Mouse (Mus musculus): ENCODE measurements around the gene Zfp764.
"Not testable (repeated sequence)": the region's sequence is repeated elsewhere in the genome, so short reads cannot be mapped to it uniquely, and the experiment has no call there.

The Zfp764 gene

DNA sequence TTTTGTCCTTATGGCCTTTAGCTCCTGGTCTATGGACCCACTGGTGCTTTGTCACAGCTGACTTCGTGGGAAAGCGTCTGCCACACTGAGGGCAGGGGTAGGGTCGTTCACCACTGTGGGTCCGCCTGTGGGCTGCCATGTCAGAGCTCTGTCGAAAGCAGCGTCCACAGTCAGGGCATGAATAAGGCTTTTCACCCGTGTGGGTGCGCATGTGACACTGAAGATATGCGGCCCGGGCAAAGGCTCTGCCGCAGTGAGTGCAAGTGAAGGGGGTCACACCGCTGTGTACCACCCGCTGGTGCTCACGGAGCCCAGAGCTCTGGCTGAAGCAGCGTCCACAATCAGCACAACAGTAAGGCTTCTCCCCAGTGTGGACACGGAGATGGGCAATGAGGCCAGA, 15.1 kb downstream of the Zfp764 start:
- no peak for DNase-seq (ENCODE audit: low spot score in 2 of 2)

DNA sequence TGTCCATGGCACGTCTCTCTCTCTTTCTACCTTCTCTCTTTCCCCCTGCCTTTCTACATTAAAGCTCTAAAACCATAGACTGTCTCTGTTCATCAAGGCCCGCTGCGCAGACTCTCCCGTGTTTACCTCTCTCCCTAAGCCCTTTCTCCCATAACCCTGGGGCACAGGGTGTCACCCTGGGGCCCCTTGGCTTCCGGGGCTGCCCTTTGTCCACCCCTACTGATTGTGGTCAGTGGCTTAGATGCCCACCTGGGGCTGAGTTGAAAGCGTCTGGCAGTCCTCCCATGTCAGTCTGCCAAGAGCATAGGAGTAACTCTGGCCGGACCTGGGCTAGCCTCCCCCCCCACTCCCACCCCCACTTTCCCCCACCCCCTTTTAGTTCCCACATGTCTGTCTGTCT, 16.3 kb downstream of the Zfp764 start:
- DNase-seq (ENCODE audit: low spot score in 2 of 2) = no peak

GRCm38 (mm10) chr7:127388201-127388600, 18.4 kb downstream of the Zfp764 start:
- not testable (repeated sequence) for DNase-seq (ENCODE audit: low spot score in 2 of 2)

GRCm38 (mm10) chr7:127386641-127387392, 19.8 kb downstream of the Zfp764 start, which contains the start of gene 9130019O22Rik:
Gene 9130019O22Rik, minus strand, starts transcription at chr7:127387166.
- peak; percentile 77 to 95 for DNase-seq (ENCODE audit: low spot score in 2 of 2)

DNA sequence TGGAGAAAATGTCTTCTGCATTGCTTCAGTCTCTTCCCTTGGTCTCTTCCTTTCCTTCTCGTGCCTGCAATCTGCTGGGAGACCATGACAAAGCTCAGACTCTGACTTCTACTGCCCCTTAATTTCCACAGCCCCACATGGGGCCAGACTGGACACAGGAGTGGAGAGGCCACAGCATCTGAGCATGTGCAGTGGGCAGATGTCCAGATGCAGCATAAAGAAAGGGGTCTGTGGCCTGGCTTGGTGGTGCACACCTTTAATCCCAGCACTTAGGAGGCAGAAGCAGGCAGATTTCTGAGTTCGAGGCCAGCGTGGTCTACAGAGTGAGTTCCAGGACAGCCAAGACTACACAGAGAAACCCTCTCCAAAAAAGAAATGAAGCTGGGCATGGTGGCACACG, 21.1 kb downstream of the Zfp764 start:
- DNase-seq (ENCODE audit: low spot score in 2 of 2) = not testable (repeated sequence)

GRCm38 (mm10) chr7:127378310-127378921, 28.2 kb downstream of the Zfp764 start:
- no peak for DNase-seq (ENCODE audit: low spot score in 2 of 2)

- DNase-seq (ENCODE audit: low spot score in 2 of 2) = peak; percentile 88 to 97
Measured at GRCm38 (mm10) chr7:127375271-127376245, 31.1 kb downstream of the Zfp764 start, which contains the start of gene Zfp747. Gene Zfp747, minus strand, starts transcription at chr7:127376050.

- DNase-seq (ENCODE audit: low spot score in 2 of 2) = not testable (repeated sequence)
Measured at GRCm38 (mm10) chr7:127371870-127372269, 34.8 kb downstream of the Zfp764 start.

DNA sequence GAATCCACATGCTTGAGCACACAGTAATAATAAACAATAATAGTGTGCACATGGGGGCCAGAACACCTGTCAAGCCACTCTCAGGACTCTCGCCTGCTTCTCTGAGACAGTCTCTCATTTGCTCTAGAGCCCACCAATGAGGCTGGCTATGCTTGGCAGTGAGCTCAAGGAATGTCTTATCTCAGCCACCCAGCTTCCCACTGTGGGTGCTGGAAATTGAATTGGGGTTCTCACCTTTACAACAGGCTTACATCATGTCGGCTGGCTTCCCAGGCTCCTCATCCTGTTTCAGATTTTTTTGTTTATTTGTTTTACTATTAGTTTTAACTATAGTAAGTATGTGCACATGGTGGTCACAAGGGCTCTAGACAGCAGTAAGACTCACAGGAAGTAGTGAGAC, 35.4 kb downstream of the Zfp764 start:
- DNase-seq (ENCODE audit: low spot score in 2 of 2) = no peak

- no peak for DNase-seq (ENCODE audit: low spot score in 2 of 2)
Measured at GRCm38 (mm10) chr7:127366249-127366648, 40.4 kb downstream of the Zfp764 start.

- no peak for DNase-seq (ENCODE audit: low spot score in 2 of 2)
Measured at GRCm38 (mm10) chr7:127364166-127364565, 42.5 kb downstream of the Zfp764 start.

- DNase-seq (ENCODE audit: low spot score in 2 of 2) = no peak
Measured at GRCm38 (mm10) chr7:127363475-127363921, 43.1 kb downstream of the Zfp764 start.

DNA sequence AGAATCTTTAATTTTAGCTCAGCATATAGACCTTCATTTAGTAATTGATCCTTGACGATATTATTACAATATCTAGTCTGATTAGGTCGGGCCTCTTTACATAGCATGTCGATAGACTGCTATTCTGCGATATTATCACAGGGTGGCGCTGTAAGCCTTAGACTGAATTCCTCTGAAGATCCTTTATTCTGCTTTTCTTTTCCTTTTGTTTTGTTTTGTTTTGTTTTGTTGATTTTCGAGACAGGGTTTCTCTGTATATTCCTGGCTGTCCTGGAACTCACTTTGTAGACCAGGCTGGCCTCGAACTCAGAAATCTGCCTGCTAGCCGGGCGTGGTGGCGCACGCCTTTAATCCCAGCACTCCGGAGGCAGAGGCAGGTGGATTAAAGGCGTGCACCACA, 44.2 kb downstream of the Zfp764 start:
- peak in 1 of 2 experiments; percentile 52 for DNase-seq (ENCODE audit: low spot score in 2 of 2)

DNA sequence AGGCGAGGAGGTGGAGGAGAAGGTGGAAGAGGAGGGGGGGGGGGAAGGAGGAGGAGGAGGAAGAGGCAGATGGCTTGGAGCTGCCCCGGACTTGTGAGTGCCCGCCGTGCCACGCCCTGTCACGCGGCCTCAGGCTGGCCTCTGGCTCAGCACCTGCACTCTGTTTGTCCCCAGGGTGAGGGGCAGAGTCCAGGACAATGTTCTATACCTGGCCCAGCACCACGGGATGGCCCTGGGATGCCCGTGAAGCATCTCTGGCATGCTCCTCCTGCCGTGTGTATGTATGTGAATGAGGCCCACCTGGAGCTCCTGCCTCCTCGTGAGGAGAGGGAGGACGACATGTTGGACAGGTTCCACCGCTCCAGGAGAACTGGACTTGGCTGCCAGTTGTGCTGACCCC, 45.2 kb downstream of the Zfp764 start:
- DNase-seq (ENCODE audit: low spot score in 2 of 2) = no peak

DNA sequence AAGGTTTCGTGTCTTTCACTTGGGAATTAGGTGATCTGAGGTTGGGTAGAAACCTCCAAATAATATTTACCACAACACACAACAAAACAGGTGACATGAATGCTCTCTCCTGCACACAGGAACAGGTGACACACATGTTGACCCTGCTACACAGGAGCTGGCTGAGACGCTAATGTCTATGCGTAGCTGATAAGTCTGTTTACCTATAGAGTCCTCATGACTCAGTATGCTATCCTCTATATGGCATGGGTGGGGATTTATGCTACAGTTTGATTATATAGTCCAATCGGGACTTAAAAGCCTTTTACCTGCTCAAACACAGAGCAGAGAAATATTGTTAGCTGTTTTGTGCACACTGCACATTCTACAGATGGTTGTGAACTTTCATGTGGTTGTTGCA, 46.4 kb downstream of the Zfp764 start:
- no peak for DNase-seq (ENCODE audit: low spot score in 2 of 2)

GRCm38 (mm10) chr7:127358472-127358871, 48.1 kb downstream of the Zfp764 start:
- DNase-seq (ENCODE audit: low spot score in 2 of 2) = no peak

DNA sequence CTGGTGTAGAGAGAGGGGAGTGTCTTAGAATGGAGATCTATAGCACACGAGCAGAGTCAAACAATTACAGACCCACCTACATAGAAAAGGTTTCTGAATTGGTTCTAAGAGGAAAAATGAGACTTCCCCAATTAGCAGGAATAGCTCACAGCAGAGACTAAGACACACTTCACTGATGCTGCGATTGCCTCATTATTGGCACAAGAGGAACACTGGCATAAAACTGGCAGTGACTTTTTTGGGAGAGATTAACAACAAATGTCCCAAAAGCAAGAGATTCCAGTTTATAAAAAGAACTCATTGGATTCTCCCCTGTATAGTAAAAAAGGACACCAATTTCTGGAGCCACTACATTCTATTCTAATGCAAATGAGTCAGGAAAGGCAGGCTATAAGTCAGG, 48.8 kb downstream of the Zfp764 start:
- no peak for DNase-seq (ENCODE audit: low spot score in 2 of 2)

- DNase-seq (ENCODE audit: low spot score in 2 of 2) = no peak
Measured at GRCm38 (mm10) chr7:127355796-127356195, 50.8 kb downstream of the Zfp764 start.

Data from left cerebral cortex, adult 9 months (tissue).